Mouse (Mus musculus) G1E (cell line): ENCODE data around the gene Eif2b2. TPM values are rescaled to one million over a fixed set of nuclear protein-coding genes. Genes with fewer than 3 reads are reported as not detected.

Source experiments
- ATAC-seq: 2 replicates; pipeline ENCODE4 v1.8.0; 2016; ENCODE audit warnings: mild to moderate bottlenecking; ENCODE audit not compliant: insufficient number of reproducible peaks, poor library complexity, low FRiP score, severe bottlenecking; ENCODE audit errors: extremely low read depth
- DNase-seq: peaks from one replicate; pipeline ENCODE4 v3.0.0; 2012; ENCODE audit warnings: low spot score
- H3K27me3 ChIP-seq: 2 replicates; pipeline ENCODE4 v1.6.1; 2012; ENCODE audit warnings: mild to moderate bottlenecking, low read length, inconsistent platforms; ENCODE audit not compliant: insufficient read depth
- H3K36me3 ChIP-seq: replicated peaks from 2 replicates; pipeline ENCODE3; 2012; ENCODE audit warnings: mild to moderate bottlenecking, inconsistent platforms
- H3K4me1 ChIP-seq: 2 replicates; pipeline ENCODE4 v1.6.1; 2012; ENCODE audit warnings: low read depth, low read length, inconsistent platforms, mixed read lengths; ENCODE audit not compliant: insufficient read depth
- H3K4me3 ChIP-seq: 2 replicates; pipeline ENCODE4 v1.5.1; 2012; ENCODE audit warnings: low read depth, mild to moderate bottlenecking, inconsistent platforms, low read length, moderate library complexity, mixed read lengths
- H3K9me3 ChIP-seq: replicated peaks from 2 replicates; pipeline ENCODE4 v1.6.1; 2012; ENCODE audit warnings: inconsistent platforms
- CTCF ChIP-seq: IDR thresholded peaks from 2 replicates; pipeline ENCODE4 v1.5.1; 2012; ENCODE audit warnings: low read depth, low read length, inconsistent platforms, mixed read lengths
- GATA1 ChIP-seq: IDR thresholded peaks from 2 replicates; pipeline ENCODE4 v1.6.1; 2012; ENCODE audit warnings: borderline replicate concordance, low read length, inconsistent platforms, mixed read lengths
- GATA2 ChIP-seq: IDR thresholded peaks from 2 replicates; pipeline ENCODE4 v1.6.1; 2012; ENCODE audit warnings: low read depth, low read length, inconsistent platforms, borderline replicate concordance
- POLR2AphosphoS5 ChIP-seq: IDR thresholded peaks from 2 replicates; pipeline ENCODE4 v1.6.1; 2012; ENCODE audit warnings: low read depth, low read length, inconsistent platforms; ENCODE audit not compliant: insufficient replicate concordance
- TAL1 ChIP-seq: conservative IDR thresholded peaks from 2 replicates; pipeline ENCODE4 v1.6.1; 2012; ENCODE audit warnings: low read depth, low read length, inconsistent platforms, mixed read lengths
- polyA plus RNA-seq: library from polyadenylated mRNA; stranded (reverse); fragments of >175 nt; gene quantifications from 2 replicates; pipeline ENCODE4 v1.2.3, GENCODE M21; 2012
- total RNA-seq, 2 experiments: library from RNA; stranded (forward) in 1 of 2; stranded (reverse) in 1 of 2; fragments of 200-1000 nt in 1 of 2; fragments of >200 nt in 1 of 2; fragmentation: Nextera tagmentation in 1 of 2; gene quantifications; 2 replicates each; pipeline ENCODE4 v1.2.3; 2014 to 2017

Gene Eif2b2
- total and polyA plus RNA-seq, 3 experiments, result 28.4 to 320 (median 155) TPM

- TF ChIP-seq TAL1, result no peak
- TF ChIP-seq GATA2, result no peak
- no peak for TF ChIP-seq GATA1
- no peak for TF ChIP-seq POLR2AphosphoS5
- no peak for TF ChIP-seq CTCF
- Histone ChIP-seq H3K4me1 (peaks cover 7% of the 10 kb centered on the region), H3K27me3 (peaks cover 49% of the 10 kb centered on the region), H3K9me3 (no peaks in the 10 kb centered on the region), H3K4me3 (no peak overlapping the region), H3K36me3 (no peaks in the 10 kb centered on the region)
- ATAC-seq (no peak), DNase-seq (no peak)
These were observed 26.1 kb upstream of the Eif2b2 start for GRCm38 (mm10) chr12:85193146-85193545.

- Histone ChIP-seq H3K9me3 (no peaks in the 10 kb centered on the region), H3K4me1 (peaks cover 7% of the 10 kb centered on the region), H3K36me3 (no peaks in the 10 kb centered on the region), H3K27me3 (peaks cover 53% of the 10 kb centered on the region), H3K4me3 (no peak overlapping the region)
- no peak for DNase-seq
- ATAC-seq, result no peak
- no peak for TF ChIP-seq POLR2AphosphoS5
- no peak for TF ChIP-seq GATA1
- TF ChIP-seq GATA2, result no peak
- no peak for TF ChIP-seq CTCF
- no peak; the same call in 1 of the 2 replicates for TF ChIP-seq TAL1
These were observed 25.2 kb upstream of the Eif2b2 start for GRCm38 (mm10) chr12:85193923-85194622.

- DNase-seq, result no peak
- Histone ChIP-seq H3K9me3 (no peaks in the 10 kb centered on the region), H3K27me3 (peaks cover 58% of the 10 kb centered on the region), H3K4me3 (no peak overlapping the region), H3K4me1 (peaks cover 7% of the 10 kb centered on the region), H3K36me3 (no peaks in the 10 kb centered on the region)
- no peak for ATAC-seq
- no peak for TF ChIP-seq TAL1
- TF ChIP-seq POLR2AphosphoS5, result no peak
- TF ChIP-seq GATA2, result no peak
- no peak for TF ChIP-seq CTCF
- TF ChIP-seq GATA1, result no peak
These were observed 24.7 kb upstream of the Eif2b2 start for GRCm38 (mm10) chr12:85194623-85195018.

- no peaks in the 10 kb centered on the region for H3K9me3 ChIP-seq
- H3K27me3 ChIP-seq, result peaks cover 60% of the 10 kb centered on the region
- no peak overlapping the region for H3K4me3 ChIP-seq
- no peaks in the 10 kb centered on the region for H3K36me3 ChIP-seq
- DNase-seq (no peak), ATAC-seq (no peak)
- peaks cover 7% of the 10 kb centered on the region for H3K4me1 ChIP-seq
- TF ChIP-seq POLR2AphosphoS5, result no peak
- TF ChIP-seq TAL1, result no peak
- TF ChIP-seq GATA1, result no peak
- TF ChIP-seq CTCF, result no peak
- no peak for TF ChIP-seq GATA2
These were observed 24.2 kb upstream of the Eif2b2 start for GRCm38 (mm10) chr12:85195086-85195485.

GRCm38 (mm10) chr12:85196191-85196590 is 23.1 kb upstream of the Eif2b2 start:
- Histone ChIP-seq H3K9me3 (no peaks in the 10 kb centered on the region), H3K4me1 (peaks cover 7% of the 10 kb centered on the region), H3K36me3 (no peaks in the 10 kb centered on the region), H3K4me3 (no peak overlapping the region; the same call in 1 of the 2 replicates), H3K27me3 (peaks cover 67% of the 10 kb centered on the region)
- no peak for DNase-seq
- TF ChIP-seq GATA1, result no peak
- 0 out of 2 replicates have a peak, but pooled peaks have one; percentile 28 for TF ChIP-seq POLR2AphosphoS5
- TF ChIP-seq GATA2, result no peak
- ATAC-seq, result no peak

GRCm38 (mm10) chr12:85197371-85197770 is 21.9 kb upstream of the Eif2b2 start:
- H3K27me3 ChIP-seq, result peaks cover 75% of the 10 kb centered on the region
- no peaks in the 10 kb centered on the region for H3K36me3 ChIP-seq
- peaks cover 6% of the 10 kb centered on the region for H3K4me1 ChIP-seq
- DNase-seq (no peak), ATAC-seq (no peak)
- no peak for TF ChIP-seq CTCF
- no peak for TF ChIP-seq GATA2
- no peak for TF ChIP-seq GATA1
- TF ChIP-seq POLR2AphosphoS5, result no peak
- TF ChIP-seq TAL1, result no peak
- no peak overlapping the region for H3K4me3 ChIP-seq
- H3K9me3 ChIP-seq, result no peaks in the 10 kb centered on the region

- TF ChIP-seq GATA2 (no peak), POLR2AphosphoS5 (no peak), GATA1 (no peak), CTCF (no peak), TAL1 (no peak)
- Histone ChIP-seq H3K4me1 (no peaks in the 10 kb centered on the region; the same call in 1 of the 2 replicates), H3K4me3 (no peak overlapping the region), H3K27me3 (peaks cover 71% of the 10 kb centered on the region), H3K9me3 (no peaks in the 10 kb centered on the region), H3K36me3 (no peaks in the 10 kb centered on the region)
- ATAC-seq (no peak), DNase-seq (no peak)
These were observed 21.3 kb upstream of the Eif2b2 start for GRCm38 (mm10) chr12:85197936-85198335.
